Mouse (Mus musculus) lung, adult 2 months (tissue): ENCODE data around the gene Cemip2.

Experiments used
- CTCF ChIP-seq: fragments of 200-500 bp; IDR thresholded peaks from 2 replicates; pipeline ENCODE4 v1.5.1; 2011; ENCODE audit warnings: mild to moderate bottlenecking, low read length, control low read depth; ENCODE audit not compliant: insufficient read depth
- POLR2A ChIP-seq: fragments of 200-500 bp; IDR thresholded peaks from 2 replicates; pipeline ENCODE4 v1.6.1; 2011; ENCODE audit warnings: low read depth, mild to moderate bottlenecking, control low read depth, low read length, borderline replicate concordance; ENCODE audit errors: extremely low read depth

- TF ChIP-seq POLR2A (no peak), CTCF (no peak)
Measured at GRCm38 (mm10) chr19:21860132-21860531, 82.0 kb downstream of the Cemip2 start.
